Mouse (Mus musculus) embryonic facial prominence, embryonic 11.5 days (tissue): ENCODE data around the gene Sufu. TPM values are rescaled to one million over a fixed set of nuclear protein-coding genes. Genes with fewer than 3 reads are reported as not detected.
A peak's percentile ranks its signal among the peaks of the same experiment; 100 is the strongest.

ENCODE experiments used
- ATAC-seq: fragments of 200-750 bp; cut with Nextera tagmentation; replicated peaks from 2 replicates; pipeline ENCODE4 v1.8.0; 2017; ENCODE audit warnings: low read depth; ENCODE audit not compliant: insufficient number of reproducible peaks, low FRiP score, low TSS enrichment
- DNase-seq: peaks from one replicate; pipeline ENCODE4 v3.0.0-alpha.2; 2015; ENCODE audit warnings: low spot score
- H3K27ac ChIP-seq: fragments of 300-500 bp; sonication (generic); replicated peaks from 2 replicates; pipeline ENCODE4 v1.5.1; 2014; ENCODE audit warnings: mild to moderate bottlenecking, low read depth, low read length, control low read depth
- H3K27me3 ChIP-seq: fragments of 300-500 bp; sonication (generic); 2 replicates; pipeline ENCODE4 v1.6.1; 2014; ENCODE audit warnings: mild to moderate bottlenecking, low read length, moderate library complexity, mixed read lengths; ENCODE audit not compliant: control insufficient read depth, insufficient read depth
- H3K36me3 ChIP-seq: fragments of 300-500 bp; sonication (generic); replicated peaks from 2 replicates; pipeline ENCODE4 v1.6.1; 2014; ENCODE audit warnings: low read depth, mild to moderate bottlenecking, low read length, moderate library complexity, mixed read lengths; ENCODE audit not compliant: control insufficient read depth, insufficient read depth
- H3K4me1 ChIP-seq: fragments of 300-500 bp; sonication (generic); 2 replicates; pipeline ENCODE4 v1.6.1; 2014; ENCODE audit warnings: low read length, mixed read lengths; ENCODE audit not compliant: control insufficient read depth, insufficient read depth
- H3K4me2 ChIP-seq: fragments of 300-500 bp; sonication (generic); 2 replicates; pipeline ENCODE4 v1.6.1; 2014; ENCODE audit warnings: low read depth, mild to moderate bottlenecking, control low read depth, low read length, moderate library complexity
- H3K4me3 ChIP-seq: fragments of 300-500 bp; sonication (generic); 2 replicates; pipeline ENCODE4 v1.5.1; 2014; ENCODE audit warnings: low read depth, low read length, control low read depth
- H3K9ac ChIP-seq: fragments of 300-500 bp; sonication (generic); replicated peaks from 2 replicates; pipeline ENCODE4 v1.6.1; 2014; ENCODE audit warnings: mild to moderate bottlenecking, control low read depth, low read length
- H3K9me3 ChIP-seq: fragments of 300-500 bp; sonication (generic); replicated peaks from 2 replicates; pipeline ENCODE4 v1.6.1; 2016; ENCODE audit warnings: mild to moderate bottlenecking, low read length, inconsistent platforms, mixed read lengths; ENCODE audit not compliant: control insufficient read depth
- WGBS: fragments of 180-500 bp; shearing (Covaris S2); extraction: QIAGEN DNeasy Blood & Tissue Kit; methylation state at CpG from one replicate; pipeline ENCODE4 v1.1.7; 2014; 5-methylcytosine and 5-hydroxymethylcytosine counted together
- polyA plus RNA-seq: library from polyadenylated mRNA; unstranded; fragments of >200 nt; fragmentation: Nextera tagmentation; extraction: Ambion mirVana; gene quantifications from 2 replicates; pipeline ENCODE4 v1.2.1, GENCODE M21; 2014

Gene Sufu
- polyA plus RNA-seq, result 32.7 and 36.3 TPM in 2 replicates

GRCm38 (mm10) chr19:46396686-46397435, at the start of gene Sufu:
TSS of gene Sufu (plus strand) at chr19:46396896.
- ATAC-seq (peak; percentile 80), DNase-seq (peak; percentile 100)
- H3K4me2 ChIP-seq, result peak within 1 kb of the TSS; percentile 76
- H3K27ac ChIP-seq, result peak within 1 kb of the TSS; percentile 84
- under 1% methylated on average over 49 of the region's 57 CpGs for WGBS
- H3K4me1 ChIP-seq, result peaks cover 2% of the 10 kb centered on the region; the same call in 1 of the 2 replicates
- no peaks in the 10 kb centered on the region for H3K9me3 ChIP-seq
- H3K9ac ChIP-seq, result peak within 1 kb of the TSS; percentile 88
- no peaks in the 10 kb centered on the region; the same call in 1 of the 2 replicates for H3K36me3 ChIP-seq
- H3K27me3 ChIP-seq, result no peaks in the 10 kb centered on the region
- H3K4me3 ChIP-seq, result peak within 1 kb of the TSS; percentile 87

- WGBS, result 90% methylated on average over 1 of the region's 1 CpGs
- H3K36me3 ChIP-seq, result no peaks in the 10 kb centered on the region
- H3K27me3 ChIP-seq, result peaks cover 3% of the 10 kb centered on the region; the same call in 1 of the 2 replicates
Observed at GRCm38 (mm10) chr19:46347146-46347545, 49.5 kb upstream of the Sufu start.

GRCm38 (mm10) chr19:46347936-46348668, 48.6 kb upstream of the Sufu start:
- no peaks in the 10 kb centered on the region for H3K9me3 ChIP-seq
- peak overlapping the region; percentile 85 for H3K9ac ChIP-seq
- 30% methylated on average over 14 of the region's 14 CpGs for WGBS
- H3K4me2 ChIP-seq, result peak overlapping the region; percentile 97
- H3K4me1 ChIP-seq, result no peaks in the 10 kb centered on the region; the same call in 1 of the 2 replicates
- H3K27me3 ChIP-seq, result peaks cover 3% of the 10 kb centered on the region; the same call in 1 of the 2 replicates
- peak; percentile 32 for DNase-seq
- no peaks in the 10 kb centered on the region for H3K36me3 ChIP-seq
- H3K27ac ChIP-seq, result no peak overlapping the region
- no peak for ATAC-seq
- H3K4me3 ChIP-seq, result peak overlapping the region; percentile 66

More at GRCm38 (mm10) chr19:46347146-46347545, 49.5 kb upstream of the Sufu start:
- H3K4me1 ChIP-seq, result no peaks in the 10 kb centered on the region; the same call in 1 of the 2 replicates
- H3K4me3 ChIP-seq, result no peak overlapping the region
- H3K4me2 ChIP-seq, result no peak overlapping the region
- H3K9me3 ChIP-seq, result no peaks in the 10 kb centered on the region
- H3K27ac ChIP-seq, result no peak overlapping the region
- DNase-seq, result no peak
- no peak for ATAC-seq
- no peak overlapping the region for H3K9ac ChIP-seq

GRCm38 (mm10) chr19:46348761-46349458, 47.8 kb upstream of the Sufu start:
- Histone ChIP-seq H3K27me3 (peaks cover 3% of the 10 kb centered on the region; the same call in 1 of the 2 replicates), H3K9me3 (no peaks in the 10 kb centered on the region), H3K27ac (peak overlapping the region; percentile 20), H3K4me2 (peak overlapping the region; percentile 97), H3K4me1 (no peaks in the 10 kb centered on the region; the same call in 1 of the 2 replicates), H3K4me3 (peak overlapping the region; percentile 66), H3K36me3 (no peaks in the 10 kb centered on the region), H3K9ac (peak overlapping the region; percentile 85)
- ATAC-seq (peak; percentile 82), DNase-seq (peak; percentile 79)
- under 1% methylated on average over 78 of the region's 78 CpGs for WGBS

- 28% methylated on average over 6 of the region's 6 CpGs for WGBS
- no peaks in the 10 kb centered on the region; the same call in 1 of the 2 replicates for H3K4me1 ChIP-seq
- H3K9me3 ChIP-seq, result no peaks in the 10 kb centered on the region
- H3K27me3 ChIP-seq, result peaks cover 3% of the 10 kb centered on the region; the same call in 1 of the 2 replicates
- peak overlapping the region; percentile 97 for H3K4me2 ChIP-seq
- no peaks in the 10 kb centered on the region for H3K36me3 ChIP-seq
- ATAC-seq (no peak; the same call in 1 of the 2 replicates), DNase-seq (no peak)
- peak overlapping the region; percentile 66 for H3K4me3 ChIP-seq
- peak overlapping the region; percentile 85 for H3K9ac ChIP-seq
- H3K27ac ChIP-seq, result no peak overlapping the region
Observed at GRCm38 (mm10) chr19:46349550-46349949, 47.1 kb upstream of the Sufu start.

GRCm38 (mm10) chr19:46350168-46350932, 46.3 kb upstream of the Sufu start, which contains the start of gene 2310034G01Rik:
TSS of gene 2310034G01Rik (minus strand) at chr19:46350302.
- H3K9ac ChIP-seq, result peak within 1 kb of the TSS; percentile 85
- peak within 1 kb of the TSS; percentile 20; the same call in 1 of the 2 replicates for H3K27ac ChIP-seq
- peak within 1 kb of the TSS; percentile 66 for H3K4me3 ChIP-seq
- H3K27me3 ChIP-seq, result peaks cover 3% of the 10 kb centered on the region; the same call in 1 of the 2 replicates
- no peak for ATAC-seq
- no peaks in the 10 kb centered on the region; the same call in 1 of the 2 replicates for H3K4me1 ChIP-seq
- no peaks in the 10 kb centered on the region for H3K36me3 ChIP-seq
- H3K9me3 ChIP-seq, result no peaks in the 10 kb centered on the region
- 67% methylated on average over 10 of the region's 10 CpGs for WGBS
- DNase-seq, result no peak
- H3K4me2 ChIP-seq, result peak within 1 kb of the TSS; percentile 97

GRCm38 (mm10) chr19:46356701-46357138, 40.0 kb upstream of the Sufu start:
- Histone ChIP-seq H3K9me3 (no peaks in the 10 kb centered on the region), H3K4me3 (peak overlapping the region; percentile 44), H3K27ac (no peak overlapping the region), H3K27me3 (peaks cover 10% of the 10 kb centered on the region), H3K9ac (peak overlapping the region; percentile 62), H3K4me1 (no peaks in the 10 kb centered on the region; the same call in 1 of the 2 replicates), H3K4me2 (peak overlapping the region; percentile 87), H3K36me3 (no peaks in the 10 kb centered on the region)
- peak; percentile 90 for DNase-seq
- ATAC-seq, result peak; percentile 75
- under 1% methylated on average over 29 of the region's 29 CpGs for WGBS
